Mouse (Mus musculus): ENCODE results near the gene Ybx2. TPM values are rescaled to one million over a fixed set of nuclear protein-coding genes. Genes with fewer than 3 reads are reported as not detected.
A peak's percentile ranks its signal among the peaks of the same experiment; 100 is the strongest.
"Not testable (repeated sequence)": the region's sequence is repeated elsewhere in the genome, so short reads cannot be mapped to it uniquely, and the experiment has no call there.

Ybx2 gene
- polyA plus RNA-seq, 1 experiment from 2014 or later: 11.4 TPM

- Histone ChIP-seq H3K9ac (peak overlapping the region; percentile 85; the same call in 1 of the 2 replicates), H3K27me3 (no peaks in the 10 kb centered on the region), H3K9me3 (no peaks in the 10 kb centered on the region), H3K4me1 (peaks cover 40% of the 10 kb centered on the region), H3K4me3 (peak overlapping the region; percentile 91; the same call in 1 of the 2 replicates), H3K36me3 (peaks cover 67% of the 10 kb centered on the region), H3K4me2 (replicated peaks) (peak overlapping the region; percentile 98), H3K27ac (no peak overlapping the region)
- ATAC-seq (ENCODE audit: insufficient number of reproducible peaks, insufficient read depth, low FRiP score, low TSS enrichment): no peak
- WGBS: 64% methylated on average over 5 of the region's 5 CpGs
Observed at GRCm38 (mm10) chr11:69915667-69916627, 19.6 kb upstream of the Ybx2 start.

GRCm38 (mm10) chr11:69916652-69917378, 18.8 kb upstream of the Ybx2 start:
- H3K36me3 ChIP-seq: peaks cover 58% of the 10 kb centered on the region
- H3K9ac ChIP-seq; H3K4me3 ChIP-seq; H3K27me3 ChIP-seq; H3K4me2 ChIP-seq (replicated peaks); ATAC-seq (ENCODE audit: insufficient number of reproducible peaks, insufficient read depth, low FRiP score, low TSS enrichment); H3K9me3 ChIP-seq; H3K27ac ChIP-seq: not testable (repeated sequence)
- H3K4me1 ChIP-seq: peaks cover 40% of the 10 kb centered on the region
- WGBS: 57% methylated on average over 7 of the region's 7 CpGs

- WGBS: 87% methylated on average over 8 of the region's 8 CpGs
- Histone ChIP-seq H3K4me1 (peaks cover 40% of the 10 kb centered on the region), H3K4me2 (replicated peaks) (no peak overlapping the region), H3K36me3 (peaks cover 52% of the 10 kb centered on the region), H3K9ac (no peak overlapping the region), H3K9me3 (no peaks in the 10 kb centered on the region), H3K27me3 (no peaks in the 10 kb centered on the region), H3K27ac (no peak overlapping the region), H3K4me3 (no peak overlapping the region)
- ATAC-seq (ENCODE audit: insufficient number of reproducible peaks, insufficient read depth, low FRiP score, low TSS enrichment): no peak
Observed at GRCm38 (mm10) chr11:69917379-69917948, 18.1 kb upstream of the Ybx2 start.

GRCm38 (mm10) chr11:69918118-69918517, 17.5 kb upstream of the Ybx2 start:
- H3K4me3 ChIP-seq: no peak overlapping the region
- H3K4me2 ChIP-seq (replicated peaks): no peak overlapping the region
- H3K4me1 ChIP-seq: peaks cover 38% of the 10 kb centered on the region
- no peak for ATAC-seq (ENCODE audit: insufficient number of reproducible peaks, insufficient read depth, low FRiP score, low TSS enrichment)
- H3K36me3 ChIP-seq: peaks cover 45% of the 10 kb centered on the region
- no peak overlapping the region for H3K9ac ChIP-seq
- H3K27me3 ChIP-seq: no peaks in the 10 kb centered on the region
- WGBS: 83% methylated on average over 5 of the region's 5 CpGs
- no peak overlapping the region for H3K27ac ChIP-seq
- no peaks in the 10 kb centered on the region for H3K9me3 ChIP-seq

- Histone ChIP-seq H3K4me2 (replicated peaks) (peak overlapping the region; percentile 85), H3K4me1 (peaks cover 32% of the 10 kb centered on the region), H3K27me3 (no peaks in the 10 kb centered on the region), H3K4me3 (peak overlapping the region; percentile 98), H3K9me3 (no peaks in the 10 kb centered on the region), H3K9ac (peak overlapping the region; percentile 98; the same call in 1 of the 2 replicates), H3K36me3 (peaks cover 42% of the 10 kb centered on the region), H3K27ac (peak overlapping the region; percentile 97; the same call in 1 of the 2 replicates)
- 84% methylated on average over 9 of the region's 9 CpGs for WGBS
- ATAC-seq (ENCODE audit: insufficient number of reproducible peaks, insufficient read depth, low FRiP score, low TSS enrichment): no peak
Observed at GRCm38 (mm10) chr11:69919053-69919452, 16.5 kb upstream of the Ybx2 start.

GRCm38 (mm10) chr11:69919661-69920265, 15.8 kb upstream of the Ybx2 start:
- Histone ChIP-seq H3K4me1 (peaks cover 29% of the 10 kb centered on the region), H3K36me3 (peaks cover 42% of the 10 kb centered on the region)
- no peak for ATAC-seq (ENCODE audit: insufficient number of reproducible peaks, insufficient read depth, low FRiP score, low TSS enrichment)

GRCm38 (mm10) chr11:69920266-69921031, 15.1 kb upstream of the Ybx2 start:
- Histone ChIP-seq H3K9me3 (no peaks in the 10 kb centered on the region), H3K4me3 (peak overlapping the region; percentile 98), H3K27me3 (no peaks in the 10 kb centered on the region), H3K4me1 (peaks cover 22% of the 10 kb centered on the region), H3K36me3 (peaks cover 35% of the 10 kb centered on the region), H3K27ac (peak overlapping the region; percentile 97), H3K9ac (peak overlapping the region; percentile 98), H3K4me2 (replicated peaks) (peak overlapping the region; percentile 85)
- under 1% methylated on average over 56 of the region's 65 CpGs for WGBS
- ATAC-seq (ENCODE audit: insufficient number of reproducible peaks, insufficient read depth, low FRiP score, low TSS enrichment): no peak; the same call in 1 of the 2 replicates

More at GRCm38 (mm10) chr11:69919661-69920265, 15.8 kb upstream of the Ybx2 start:
- no peaks in the 10 kb centered on the region for H3K27me3 ChIP-seq
- under 1% methylated on average over 17 of the region's 17 CpGs for WGBS
- peak overlapping the region; percentile 98 for H3K9ac ChIP-seq
- peak overlapping the region; percentile 97 for H3K27ac ChIP-seq
- H3K4me2 ChIP-seq (replicated peaks): peak overlapping the region; percentile 85
- H3K9me3 ChIP-seq: no peaks in the 10 kb centered on the region
- H3K4me3 ChIP-seq: peak overlapping the region; percentile 98

GRCm38 (mm10) chr11:69921114-69922011, 14.2 kb upstream of the Ybx2 start, which contains the start of gene Eif5a:
Gene Eif5a (minus strand): TSS chr11:69921958.
- Histone ChIP-seq H3K4me3 (peak within 1 kb of the TSS; percentile 98), H3K27me3 (no peaks in the 10 kb centered on the region), H3K9ac (peak within 1 kb of the TSS; percentile 98), H3K36me3 (peaks cover 26% of the 10 kb centered on the region), H3K9me3 (no peaks in the 10 kb centered on the region), H3K27ac (peak within 1 kb of the TSS; percentile 97), H3K4me1 (peaks cover 13% of the 10 kb centered on the region), H3K4me2 (replicated peaks) (peak within 1 kb of the TSS; percentile 85)
- peak; percentile 97 for ATAC-seq (ENCODE audit: insufficient number of reproducible peaks, insufficient read depth, low FRiP score, low TSS enrichment)
- WGBS: under 1% methylated on average over 78 of the region's 78 CpGs

- H3K36me3 ChIP-seq: peaks cover 18% of the 10 kb centered on the region
- H3K4me3 ChIP-seq: peak overlapping the region; percentile 98
- H3K9ac ChIP-seq: peak overlapping the region; percentile 36; the same call in 1 of the 2 replicates
- H3K9me3 ChIP-seq: no peaks in the 10 kb centered on the region
- H3K4me2 ChIP-seq (replicated peaks): peak overlapping the region; percentile 85
- H3K27ac ChIP-seq: peak overlapping the region; percentile 97
- no peak for ATAC-seq (ENCODE audit: insufficient number of reproducible peaks, insufficient read depth, low FRiP score, low TSS enrichment)
- H3K4me1 ChIP-seq: peaks cover 11% of the 10 kb centered on the region
- no peaks in the 10 kb centered on the region for H3K27me3 ChIP-seq
- 5% methylated on average over 12 of the region's 12 CpGs for WGBS
Observed at GRCm38 (mm10) chr11:69922012-69922756, 13.4 kb upstream of the Ybx2 start.
